Mouse (Mus musculus) liver, embryonic 13.5 days (tissue): ENCODE results near the gene Unk. TPM values are rescaled to one million over a fixed set of nuclear protein-coding genes. Genes with fewer than 3 reads are reported as not detected.
A peak's percentile ranks its signal among the peaks of the same experiment; 100 is the strongest.

Experiments
- ATAC-seq: fragments of 200-750 bp; cut with Nextera tagmentation; 2 replicates; pipeline ENCODE4 v1.8.0; 2017; ENCODE audit warnings: low read depth, mild to moderate bottlenecking, moderate number of reproducible peaks, moderate library complexity
- DNase-seq: peaks from one replicate; pipeline ENCODE4 v3.0.0; 2022
- H3K27ac ChIP-seq: fragments of 300-500 bp; sonication (generic); 2 replicates; pipeline ENCODE4 v1.5.1; 2015; ENCODE audit warnings: moderate library complexity, mild to moderate bottlenecking, inconsistent platforms
- H3K27me3 ChIP-seq: fragments of 300-500 bp; sonication (generic); 2 replicates; pipeline ENCODE4 v1.6.1; 2015; ENCODE audit warnings: mild to moderate bottlenecking, inconsistent platforms
- H3K36me3 ChIP-seq: fragments of 300-500 bp; sonication (generic); 2 replicates; pipeline ENCODE4 v1.6.1; 2015; ENCODE audit warnings: mild to moderate bottlenecking, inconsistent platforms
- H3K4me1 ChIP-seq: fragments of 300-500 bp; sonication (generic); replicated peaks from 2 replicates; pipeline ENCODE4 v1.6.1; 2015; ENCODE audit warnings: inconsistent platforms
- H3K4me2 ChIP-seq: fragments of 300-500 bp; sonication (generic); 2 replicates; pipeline ENCODE4 v1.6.1; 2015; ENCODE audit warnings: inconsistent platforms, mild to moderate bottlenecking, moderate library complexity
- H3K4me3 ChIP-seq: fragments of 300-500 bp; sonication (generic); replicated peaks from 2 replicates; pipeline ENCODE4 v1.5.1; 2015; ENCODE audit warnings: mild to moderate bottlenecking, inconsistent platforms
- H3K9ac ChIP-seq: fragments of 300-500 bp; sonication (generic); 2 replicates; pipeline ENCODE4 v1.6.1; 2015; ENCODE audit warnings: mild to moderate bottlenecking, inconsistent platforms
- H3K9me3 ChIP-seq: fragments of 300-500 bp; sonication (generic); replicated peaks from 2 replicates; pipeline ENCODE4 v1.6.1; 2016; ENCODE audit warnings: inconsistent platforms
- WGBS: fragments of 180-500 bp; shearing (Covaris S2); methylation state at CpG from one replicate; pipeline ENCODE4 v1.1.7; 2015; ENCODE audit not compliant: insufficient replicate concordance; 5-methylcytosine and 5-hydroxymethylcytosine counted together
- polyA plus RNA-seq: library from polyadenylated mRNA; unstranded; fragments of >200 nt; fragmentation: Nextera tagmentation; extraction: Ambion mirVana; gene quantifications from 2 replicates; pipeline ENCODE4 v1.2.1, GENCODE M21; 2015

The Unk gene
- polyA plus RNA-seq, 1 experiment from 2014 or later: 9.8 TPM

DNA sequence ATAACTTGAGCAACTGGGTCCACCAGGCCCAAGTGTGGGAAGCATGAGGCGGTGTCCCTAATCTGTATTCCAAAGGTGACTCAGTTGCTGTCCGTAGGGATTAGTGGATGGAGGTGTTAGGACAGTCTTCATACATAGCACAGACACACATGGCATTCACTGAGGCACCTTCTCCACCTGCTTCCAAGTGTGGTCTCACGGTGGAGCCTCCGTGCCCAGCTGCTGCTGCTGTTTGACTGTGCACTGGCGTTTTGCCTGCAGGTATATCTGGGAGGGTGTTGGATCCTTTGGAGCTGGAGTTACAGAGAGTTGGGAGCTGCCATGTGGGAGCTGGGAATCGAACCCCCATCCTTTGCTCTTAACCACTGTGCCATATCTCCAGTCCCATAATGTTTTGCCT is 4.5 kb downstream of the Unk start:
- 87% methylated on average over 6 of the region's 6 CpGs for WGBS
- Histone ChIP-seq H3K27ac (no peak overlapping the region), H3K27me3 (no peaks in the 10 kb centered on the region), H3K4me3 (no peak overlapping the region), H3K9ac (no peak overlapping the region; the same call in 1 of the 2 replicates), H3K4me1 (peaks cover 32% of the 10 kb centered on the region), H3K9me3 (no peaks in the 10 kb centered on the region), H3K4me2 (no peak overlapping the region), H3K36me3 (peaks cover 41% of the 10 kb centered on the region)
- no peak for ATAC-seq
- DNase-seq: no peak

DNA sequence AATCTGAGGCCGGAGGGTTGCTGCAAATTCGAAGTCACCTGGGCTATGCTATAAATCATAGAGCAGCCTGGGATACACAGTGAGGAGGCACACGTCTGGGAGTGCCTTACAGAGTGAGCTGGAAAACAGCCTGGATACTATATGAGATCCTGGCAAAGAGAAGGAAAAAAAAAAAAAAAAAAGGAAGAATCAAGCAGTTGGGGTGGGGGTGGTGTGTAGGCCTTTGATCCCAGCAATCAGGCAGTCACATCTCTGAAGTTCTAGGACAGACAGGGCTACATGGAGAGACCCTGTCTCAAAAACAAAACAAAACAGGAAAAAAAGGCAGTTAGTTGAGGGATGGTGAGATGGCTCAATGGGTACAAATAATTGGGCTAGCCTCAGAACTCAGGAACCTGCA is 6.5 kb downstream of the Unk start:
- Histone ChIP-seq H3K4me1 (peaks cover 21% of the 10 kb centered on the region), H3K27me3 (no peaks in the 10 kb centered on the region), H3K27ac (no peak overlapping the region), H3K36me3 (peaks cover 57% of the 10 kb centered on the region), H3K4me2 (no peak overlapping the region), H3K4me3 (no peak overlapping the region), H3K9me3 (no peaks in the 10 kb centered on the region), H3K9ac (no peak overlapping the region)
- WGBS: 82% methylated on average over 3 of the region's 3 CpGs
- DNase-seq (no peak), ATAC-seq (no peak)

DNA sequence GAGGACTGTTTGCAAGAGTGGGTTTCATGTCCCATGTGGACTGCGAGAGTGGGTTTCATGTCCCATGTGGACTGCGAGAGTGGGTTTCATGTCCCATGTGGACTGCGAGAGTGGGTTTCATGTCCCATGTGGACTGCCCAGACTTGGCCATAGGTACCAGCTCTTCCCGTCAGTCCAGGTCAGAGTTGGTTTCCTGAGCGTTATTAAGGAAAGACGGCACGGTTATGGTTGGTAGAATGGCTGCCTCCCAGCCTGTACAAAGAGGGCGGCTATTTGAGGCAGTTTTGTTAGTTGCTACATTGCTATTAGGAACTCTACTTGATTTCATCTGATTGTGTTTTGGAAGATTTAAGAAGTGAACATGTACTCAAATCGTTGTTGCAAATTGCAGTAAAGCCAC is 7.7 kb downstream of the Unk start:
- H3K36me3 ChIP-seq: peaks cover 60% of the 10 kb centered on the region
- peaks cover 15% of the 10 kb centered on the region for H3K4me1 ChIP-seq
- 88% methylated on average over 9 of the region's 9 CpGs for WGBS
- no peak overlapping the region for H3K9ac ChIP-seq
- ATAC-seq: no peak
- H3K27me3 ChIP-seq: no peaks in the 10 kb centered on the region
- no peak overlapping the region for H3K4me3 ChIP-seq
- H3K27ac ChIP-seq: no peak overlapping the region
- H3K9me3 ChIP-seq: no peaks in the 10 kb centered on the region
- no peak overlapping the region for H3K4me2 ChIP-seq
- no peak for DNase-seq

GRCm38 (mm10) chr11:116040593-116040992 is 10.5 kb downstream of the Unk start:
- no peaks in the 10 kb centered on the region for H3K9me3 ChIP-seq
- H3K36me3 ChIP-seq: peaks cover 61% of the 10 kb centered on the region
- no peaks in the 10 kb centered on the region for H3K27me3 ChIP-seq
- DNase-seq (no peak), ATAC-seq (no peak)
- H3K9ac ChIP-seq: no peak overlapping the region
- 80% methylated on average over 6 of the region's 6 CpGs for WGBS
- peaks cover 12% of the 10 kb centered on the region for H3K4me1 ChIP-seq
- H3K27ac ChIP-seq: no peak overlapping the region
- H3K4me2 ChIP-seq: no peak overlapping the region
- no peak overlapping the region for H3K4me3 ChIP-seq

- no peak for DNase-seq
- Histone ChIP-seq H3K4me3 (no peak overlapping the region), H3K4me1 (peaks cover 12% of the 10 kb centered on the region), H3K9me3 (no peaks in the 10 kb centered on the region), H3K27me3 (no peaks in the 10 kb centered on the region), H3K4me2 (no peak overlapping the region), H3K9ac (no peak overlapping the region), H3K27ac (no peak overlapping the region), H3K36me3 (peaks cover 73% of the 10 kb centered on the region)
- 95% methylated on average over 2 of the region's 2 CpGs for WGBS
- ATAC-seq: no peak
Observed at GRCm38 (mm10) chr11:116041833-116042232, 11.7 kb downstream of the Unk start.

DNA sequence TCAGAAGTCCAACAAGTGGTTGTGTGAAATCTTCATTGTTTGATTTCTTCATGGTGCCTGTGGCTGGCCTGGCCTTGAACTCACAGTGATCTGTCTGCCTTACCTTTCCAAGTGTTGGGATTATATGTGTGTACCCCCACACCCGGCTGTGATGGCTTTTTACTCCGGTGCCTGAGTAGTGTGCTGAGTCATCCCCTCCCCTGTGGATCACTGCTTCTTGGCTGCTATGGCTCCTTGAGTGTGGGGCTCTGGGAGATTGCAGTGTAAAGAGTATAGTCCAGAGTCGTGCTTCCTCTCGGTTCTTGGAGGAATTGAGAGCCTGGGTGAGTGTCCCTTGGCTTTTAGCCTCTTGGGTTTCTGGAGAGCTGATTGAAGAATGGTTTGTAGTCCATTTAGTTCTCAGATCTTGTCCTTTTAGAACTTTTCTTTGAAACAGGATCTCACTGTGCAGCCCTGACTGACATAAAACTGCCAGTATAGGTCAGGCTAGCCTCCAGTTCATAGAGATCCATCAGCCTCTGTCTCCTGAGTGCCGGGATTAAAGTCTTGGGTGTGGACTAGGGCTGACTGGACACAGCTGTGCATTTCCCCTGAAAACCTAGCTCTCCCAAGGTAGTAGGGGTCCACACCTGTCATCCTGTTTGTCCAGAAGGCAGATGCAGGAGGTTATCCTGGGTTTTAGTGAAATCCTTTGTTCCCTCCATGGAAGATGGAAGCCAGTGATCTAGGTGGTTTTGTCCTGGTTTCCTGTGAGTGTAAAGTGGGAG is 12.4 kb downstream of the Unk start:
- peaks cover 80% of the 10 kb centered on the region for H3K36me3 ChIP-seq
- H3K4me1 ChIP-seq: peaks cover 12% of the 10 kb centered on the region
- no peaks in the 10 kb centered on the region for H3K9me3 ChIP-seq
- no peak overlapping the region for H3K9ac ChIP-seq
- ATAC-seq: no peak
- no peak overlapping the region for H3K4me2 ChIP-seq
- H3K27ac ChIP-seq: peak overlapping the region; percentile 45; the same call in 1 of the 2 replicates
- no peak for DNase-seq
- WGBS: 64% methylated on average over 5 of the region's 5 CpGs
- no peak overlapping the region for H3K4me3 ChIP-seq
- H3K27me3 ChIP-seq: no peaks in the 10 kb centered on the region

DNA sequence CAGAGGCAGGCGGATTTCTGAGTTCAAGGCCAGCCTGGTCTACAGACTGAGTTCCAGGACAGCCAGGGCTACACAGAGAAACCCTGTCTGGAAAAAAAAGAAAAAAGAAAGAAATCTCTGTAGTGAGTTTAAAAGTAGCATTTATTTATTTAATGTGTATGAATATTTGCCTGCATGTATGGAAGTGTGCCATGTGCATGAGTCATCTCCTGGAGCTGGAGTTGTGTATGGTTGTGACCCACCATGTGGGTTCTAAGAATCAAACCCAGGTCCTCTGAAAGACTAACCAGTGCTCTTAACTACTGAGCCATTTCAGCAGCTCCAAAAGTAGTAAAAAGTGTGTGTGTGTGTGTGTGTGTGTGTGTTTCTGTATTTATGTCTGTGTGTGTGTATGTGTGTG is 13.2 kb downstream of the Unk start:
- Histone ChIP-seq H3K36me3 (peaks cover 82% of the 10 kb centered on the region), H3K4me2 (no peak overlapping the region), H3K9me3 (no peaks in the 10 kb centered on the region), H3K27ac (no peak overlapping the region; the same call in 1 of the 2 replicates), H3K27me3 (no peaks in the 10 kb centered on the region), H3K4me3 (no peak overlapping the region), H3K9ac (no peak overlapping the region), H3K4me1 (peaks cover 12% of the 10 kb centered on the region; the same call in 1 of the 2 replicates)
- DNase-seq: no peak
- ATAC-seq: no peak
- WGBS: 84% methylated on average over 1 of the region's 1 CpGs

DNA sequence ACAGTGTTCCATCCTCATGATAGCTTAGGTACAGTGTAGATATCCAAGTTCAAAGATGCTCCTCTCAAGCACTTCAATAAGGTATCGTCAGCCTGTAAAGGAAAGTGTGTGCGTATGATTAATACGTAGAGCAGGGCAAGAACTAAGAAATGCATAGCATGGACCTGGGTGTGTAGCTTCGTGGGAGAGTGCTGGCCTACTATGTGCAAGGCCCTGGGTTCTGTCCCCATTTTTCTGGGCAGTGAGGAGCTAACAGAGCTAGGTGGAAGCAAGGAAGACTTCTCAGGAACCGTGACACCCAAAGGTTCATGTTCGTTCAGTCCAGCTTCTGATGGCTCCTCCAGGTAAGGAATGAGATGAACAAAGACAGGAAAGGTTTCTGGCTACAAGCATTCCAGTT is 15.1 kb downstream of the Unk start:
- Histone ChIP-seq H3K4me3 (no peak overlapping the region), H3K27me3 (no peaks in the 10 kb centered on the region), H3K9ac (no peak overlapping the region), H3K4me2 (no peak overlapping the region), H3K9me3 (no peaks in the 10 kb centered on the region), H3K4me1 (peaks cover 12% of the 10 kb centered on the region; the same call in 1 of the 2 replicates), H3K36me3 (peaks cover 84% of the 10 kb centered on the region), H3K27ac (no peak overlapping the region)
- DNase-seq (no peak), ATAC-seq (no peak)
- WGBS: 86% methylated on average over 6 of the region's 6 CpGs

DNA sequence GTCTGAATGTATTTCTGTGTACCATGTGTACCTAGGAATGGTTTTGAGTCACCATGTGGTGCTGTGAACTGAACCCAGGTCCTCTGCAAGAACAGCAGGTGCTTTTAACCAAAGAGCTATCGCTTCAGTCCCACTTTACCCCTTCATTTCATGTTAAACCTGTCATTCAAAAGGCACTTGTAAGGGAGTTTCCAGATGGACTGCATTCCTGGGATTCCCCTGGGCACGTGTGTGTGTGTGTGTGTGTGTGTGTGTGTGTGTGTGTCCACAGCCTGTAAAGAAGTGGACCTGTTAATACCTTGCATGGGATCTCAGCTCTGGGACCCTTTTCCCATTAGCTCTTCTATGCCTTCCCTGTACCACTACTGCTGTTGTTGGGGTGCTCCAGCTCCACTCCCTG is 19.5 kb downstream of the Unk start:
- no peak for ATAC-seq
- Histone ChIP-seq H3K4me2 (no peak overlapping the region), H3K9me3 (no peaks in the 10 kb centered on the region), H3K27ac (no peak overlapping the region; the same call in 1 of the 2 replicates), H3K4me3 (no peak overlapping the region), H3K9ac (no peak overlapping the region), H3K4me1 (peaks cover 18% of the 10 kb centered on the region), H3K27me3 (no peaks in the 10 kb centered on the region), H3K36me3 (peaks cover 99% of the 10 kb centered on the region)
- no peak for DNase-seq
- WGBS: 80% methylated on average over 2 of the region's 2 CpGs

GRCm38 (mm10) chr11:116050196-116050595 is 20.1 kb downstream of the Unk start:
- Histone ChIP-seq H3K4me1 (peaks cover 23% of the 10 kb centered on the region), H3K9me3 (no peaks in the 10 kb centered on the region), H3K4me2 (no peak overlapping the region), H3K9ac (no peak overlapping the region), H3K27me3 (no peaks in the 10 kb centered on the region), H3K27ac (no peak overlapping the region; the same call in 1 of the 2 replicates), H3K4me3 (no peak overlapping the region), H3K36me3 (peaks cover 99% of the 10 kb centered on the region)
- ATAC-seq: no peak
- WGBS: 82% methylated on average over 4 of the region's 4 CpGs
- no peak for DNase-seq

- Histone ChIP-seq H3K4me3 (no peak overlapping the region), H3K36me3 (peaks cover 98% of the 10 kb centered on the region), H3K4me2 (no peak overlapping the region), H3K27me3 (no peaks in the 10 kb centered on the region), H3K9ac (0 out of 2 replicates have a peak overlapping the region, but pooled peaks have one; percentile 19), H3K4me1 (peaks cover 57% of the 10 kb centered on the region), H3K9me3 (no peaks in the 10 kb centered on the region), H3K27ac (no peak overlapping the region)
- ATAC-seq: peak; percentile 54
- 76% methylated on average over 9 of the region's 9 CpGs for WGBS
- DNase-seq: no peak
Observed at GRCm38 (mm10) chr11:116053510-116054229, 23.5 kb downstream of the Unk start.
